Mouse (Mus musculus): ENCODE measurements at regions not wholly inside any gene's neighbourhood (a gene's known extent, or its start where the extent isn't known, plus 50 kb on each side); places are given as distances from the start of the nearest gene placed in this dataset.

- no peak for DNase-seq (ENCODE audit: low spot score in 2 of 2)
Observed at GRCm38 (mm10) chr5:119350325-119350915, 320.0 kb upstream of the Tbx3 start.

DNA sequence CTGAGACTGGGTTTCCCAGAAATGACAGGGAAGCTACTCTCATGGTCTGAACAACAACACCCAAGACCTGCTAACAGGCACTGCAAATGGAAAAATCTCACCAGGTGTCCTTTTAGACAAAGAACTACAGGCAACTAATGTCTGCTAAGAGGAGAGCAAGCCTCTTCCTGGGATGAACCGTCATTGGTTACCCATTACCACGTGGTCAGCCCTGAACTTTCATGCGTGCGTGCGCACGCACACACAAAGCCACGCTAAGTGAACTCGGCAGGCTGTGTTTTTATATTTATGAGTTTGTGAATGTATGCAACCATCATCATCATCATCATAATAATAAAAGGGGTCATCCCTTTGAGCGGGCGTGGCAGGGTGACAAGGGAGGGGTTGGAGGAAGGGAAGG, 315.0 kb upstream of the Tbx3 start:
- no peak for DNase-seq (ENCODE audit: low spot score in 2 of 2)

DNA sequence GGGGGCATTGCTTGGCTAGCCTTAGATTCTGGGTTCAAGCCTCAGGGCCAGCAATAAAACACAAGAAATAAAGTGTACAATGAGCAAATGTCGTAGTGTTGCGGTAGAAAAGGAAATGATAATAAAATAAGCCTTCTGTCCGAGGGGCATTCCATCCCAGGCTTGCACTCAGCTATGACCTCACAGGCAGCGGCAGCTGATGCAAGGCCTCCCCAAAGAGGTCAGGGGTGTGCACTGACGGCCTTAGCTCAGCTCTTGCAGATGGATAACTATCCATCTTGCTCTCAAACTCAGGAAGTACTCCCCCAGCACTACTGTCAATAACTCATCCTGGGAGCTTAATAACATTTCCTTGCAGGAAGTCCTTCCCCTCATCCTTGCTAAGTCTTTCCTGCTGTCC, 314.4 kb upstream of the Tbx3 start:
- DNase-seq (ENCODE audit: low spot score in 2 of 2), result no peak

DNA sequence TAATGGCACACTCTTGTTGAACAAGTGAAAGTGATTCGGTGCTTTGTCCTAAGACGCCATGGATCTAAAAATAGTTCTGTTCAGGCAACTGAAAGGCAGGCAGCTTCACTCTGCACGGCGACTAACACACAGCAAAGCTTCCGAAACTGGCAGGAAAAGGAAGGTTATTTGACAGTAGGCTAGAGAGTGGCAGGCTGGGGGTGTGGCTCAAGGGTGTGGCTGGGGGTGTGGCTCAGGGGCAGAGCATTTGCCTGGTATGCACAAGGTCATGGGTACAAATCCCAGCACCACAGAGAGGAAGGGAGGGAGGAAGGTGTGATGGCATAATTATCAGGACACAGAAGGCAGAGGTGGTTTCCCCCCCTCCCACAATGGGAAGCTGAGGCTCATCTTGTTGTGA, 310.8 kb upstream of the Tbx3 start:
- DNase-seq (ENCODE audit: low spot score in 2 of 2), result no peak

- no peak for DNase-seq (ENCODE audit: low spot score in 2 of 2)
Observed at GRCm38 (mm10) chr5:119360351-119360750, 310.1 kb upstream of the Tbx3 start.

- DNase-seq (ENCODE audit: low spot score in 2 of 2), result no peak
Observed at GRCm38 (mm10) chr5:119361406-119362044, 308.9 kb upstream of the Tbx3 start.

- no peak for DNase-seq (ENCODE audit: low spot score in 2 of 2)
Observed at GRCm38 (mm10) chr5:119362452-119362851, 308.0 kb upstream of the Tbx3 start.

DNA sequence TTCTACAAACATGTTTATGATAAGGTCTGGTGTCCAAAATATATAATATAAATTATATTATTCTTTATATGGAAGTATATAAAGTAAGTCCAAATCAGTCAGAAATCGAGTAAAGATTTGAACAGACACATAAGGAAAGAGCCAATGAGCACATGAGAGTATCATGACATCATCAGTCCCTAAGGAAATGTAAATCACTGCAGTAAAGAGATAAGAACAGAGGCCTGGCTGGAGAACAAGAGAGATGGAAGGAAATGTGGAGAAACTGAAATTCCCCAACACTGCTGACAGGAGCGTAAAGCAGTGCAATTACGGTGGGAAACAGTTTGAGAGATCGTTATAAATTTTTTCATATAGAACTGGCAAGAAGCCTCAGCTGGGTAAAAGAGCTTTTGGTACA, 306.2 kb upstream of the Tbx3 start:
- no peak for DNase-seq (ENCODE audit: low spot score in 2 of 2)

DNA sequence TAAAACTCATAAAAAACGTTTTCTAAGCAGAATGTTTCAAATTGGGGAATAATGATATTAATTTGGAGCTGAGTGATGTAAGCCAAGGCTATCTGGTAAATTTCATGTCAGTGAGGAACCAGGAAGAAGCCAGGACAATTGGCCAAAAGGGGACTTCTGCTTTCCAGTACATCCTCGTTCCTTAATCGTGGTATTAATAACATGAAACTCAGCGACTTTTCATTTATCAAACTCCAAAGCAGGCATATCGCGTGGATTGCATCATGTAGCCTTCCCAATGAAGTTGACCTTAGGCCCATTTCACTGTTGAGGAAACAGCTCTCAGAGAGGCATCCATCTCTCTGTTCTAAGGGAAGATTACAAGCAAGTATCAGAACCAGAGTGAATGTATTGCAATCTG, 305.3 kb upstream of the Tbx3 start:
- DNase-seq (ENCODE audit: low spot score in 2 of 2), result no peak

DNA sequence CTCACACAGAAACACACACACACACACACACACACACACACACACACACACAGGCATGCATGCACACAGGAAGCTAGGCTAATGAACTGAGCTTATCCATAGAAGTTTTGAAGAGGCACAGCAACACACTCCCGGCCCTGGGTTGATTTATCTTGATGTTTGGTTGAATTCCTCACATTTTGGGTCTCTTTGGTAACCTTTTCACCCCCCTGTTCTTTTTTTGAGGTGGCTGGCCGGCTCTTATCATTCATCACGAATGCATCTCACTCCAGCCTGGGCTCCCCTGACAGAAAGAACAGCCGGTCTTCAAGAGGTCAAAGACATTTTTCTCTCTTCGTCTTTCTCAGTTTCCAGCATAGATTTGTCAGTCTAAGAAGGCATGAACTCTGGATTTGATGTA, 304.2 kb upstream of the Tbx3 start:
- DNase-seq (ENCODE audit: low spot score in 2 of 2), result no peak

GRCm38 (mm10) chr5:119370481-119370880, 300.0 kb upstream of the Tbx3 start:
- DNase-seq (ENCODE audit: low spot score in 2 of 2), result no peak

GRCm38 (mm10) chr5:119370931-119371330, 299.5 kb upstream of the Tbx3 start:
- no peak for DNase-seq (ENCODE audit: low spot score in 2 of 2)

- DNase-seq (ENCODE audit: low spot score in 2 of 2), result no peak
Observed at GRCm38 (mm10) chr5:119373774-119374700, 296.4 kb upstream of the Tbx3 start.

GRCm38 (mm10) chr5:119374861-119375260, 295.6 kb upstream of the Tbx3 start:
- no peak for DNase-seq (ENCODE audit: low spot score in 2 of 2)

GRCm38 (mm10) chr5:119378261-119378660, 292.2 kb upstream of the Tbx3 start:
- DNase-seq (ENCODE audit: low spot score in 2 of 2), result no peak

- no peak for DNase-seq (ENCODE audit: low spot score in 2 of 2)
Observed at GRCm38 (mm10) chr5:119379915-119380432, 290.5 kb upstream of the Tbx3 start.

- no peak for DNase-seq (ENCODE audit: low spot score in 2 of 2)
Observed at GRCm38 (mm10) chr5:119381495-119381894, 289.0 kb upstream of the Tbx3 start.

DNA sequence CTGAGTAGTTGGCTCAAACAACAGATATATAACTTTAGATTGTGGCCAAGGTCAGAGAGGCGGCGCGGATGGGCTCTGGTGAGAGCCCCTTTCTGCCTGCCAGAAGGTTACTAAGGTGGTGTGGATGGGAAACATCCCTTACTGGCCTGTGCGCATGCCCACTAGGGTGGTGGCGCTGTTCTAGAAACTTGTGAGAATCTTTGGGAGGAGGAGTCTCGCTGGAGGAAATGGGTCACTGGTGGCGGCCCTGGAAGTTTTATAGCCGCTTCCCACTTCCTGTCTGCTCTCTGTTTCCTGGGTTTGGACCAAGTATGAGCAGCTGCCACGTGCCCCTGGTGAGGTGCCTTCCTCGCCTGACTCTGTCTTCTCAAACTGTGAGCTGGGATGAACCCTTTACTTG, 285.0 kb upstream of the Tbx3 start:
- DNase-seq (ENCODE audit: low spot score in 2 of 2), result no peak

DNA sequence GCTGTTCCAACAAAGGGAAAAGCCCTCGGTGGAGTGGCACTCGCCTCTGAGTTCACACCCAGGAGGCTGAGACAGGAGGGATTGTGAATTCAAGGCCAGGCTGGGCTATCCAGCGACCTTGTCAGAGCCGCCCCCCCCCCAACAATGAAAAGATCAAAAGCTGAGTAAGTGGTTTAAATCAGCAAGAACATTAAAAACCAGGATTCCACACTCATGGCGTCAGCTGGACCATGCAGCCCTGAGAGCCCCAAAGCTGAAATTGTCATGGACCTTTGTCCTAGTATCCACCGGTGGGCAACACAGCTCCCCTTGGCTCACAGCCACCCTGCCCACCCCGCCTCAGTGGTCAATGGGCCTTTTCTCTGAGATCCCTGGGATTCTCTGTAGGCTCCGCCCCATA, 283.6 kb upstream of the Tbx3 start:
- DNase-seq (ENCODE audit: low spot score in 2 of 2), result no peak

DNA sequence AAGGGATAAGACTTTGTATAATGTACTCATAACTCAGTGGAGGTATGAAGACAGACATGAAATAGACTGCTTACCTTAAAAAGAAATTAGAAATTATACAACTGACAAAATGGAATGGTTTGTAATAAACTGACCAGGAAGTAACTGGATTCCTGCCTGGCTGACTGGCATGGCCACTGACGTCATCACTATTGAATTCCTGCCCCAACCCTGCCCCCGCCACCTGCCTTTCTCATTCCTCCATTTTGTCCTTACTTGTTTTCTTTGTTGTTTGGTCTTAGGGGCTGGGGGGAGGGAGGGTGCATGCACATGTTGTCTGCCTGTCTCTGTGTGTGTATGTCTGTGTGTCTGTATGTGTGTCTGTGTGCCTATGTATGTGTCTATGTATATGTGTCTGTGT, 283.2 kb upstream of the Tbx3 start:
- no peak for DNase-seq (ENCODE audit: low spot score in 2 of 2)

GRCm38 (mm10) chr5:119388841-119389240, 281.6 kb upstream of the Tbx3 start:
- DNase-seq (ENCODE audit: low spot score in 2 of 2), result no peak

- no peak for DNase-seq (ENCODE audit: low spot score in 2 of 2)
Observed at GRCm38 (mm10) chr5:119389384-119389783, 281.1 kb upstream of the Tbx3 start.

DNA sequence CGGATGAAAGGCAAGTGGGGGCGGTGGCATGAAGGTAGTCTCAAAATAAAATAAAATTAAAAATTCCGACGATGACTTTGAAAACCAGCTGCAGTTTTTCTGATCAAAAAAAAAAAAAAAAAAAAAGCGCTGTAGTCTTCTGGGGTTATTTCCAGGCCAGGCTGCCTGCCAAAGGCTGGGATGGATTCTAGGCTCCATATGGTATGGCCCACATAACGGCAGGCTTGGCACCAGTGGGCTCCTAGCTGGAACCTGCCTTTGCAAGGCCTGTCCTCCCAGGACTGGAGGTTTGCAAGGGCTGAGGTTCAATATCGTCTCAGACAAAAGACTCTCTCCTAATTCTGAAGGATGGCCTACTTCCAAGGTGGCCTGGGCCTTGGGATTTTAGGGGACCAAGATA, 280.6 kb upstream of the Tbx3 start:
- no peak for DNase-seq (ENCODE audit: low spot score in 2 of 2)

Measured in urinary bladder, postnatal 4 days (tissue).